8 mouse cellular contexts compared by ENCODE assay signal in genomic region chr7:120327220-120328073, GRCm38 (mm10). TPM values are rescaled to one million over a fixed set of nuclear protein-coding genes. Genes with fewer than 3 reads are reported as not detected.
DNase-seq lines count a peak whose midpoint lies in the region; ATAC-seq lines count a peak whose summit lies in the region.

No protein-coding gene starts in this region.

- H3K27me3 ChIP-seq in forebrain, embryonic 16.5 days (replicated peaks; ENCODE audit: control insufficient read depth, insufficient read depth, low read length): no peaks in the 10 kb centered on the region
- 0 out of 2 replicates have a peak, but pooled peaks cover 2% of the 10 kb centered on the region for H3K27me3 ChIP-seq in intestine, embryonic 16.5 days (replicated peaks; ENCODE audit: control insufficient read depth, insufficient read depth, low read length)
- H3K27me3 ChIP-seq in midbrain, embryonic 11.5 days (ENCODE audit: control insufficient read depth, insufficient read depth, low read length): no peaks in the 10 kb centered on the region

- peak; percentile 69 for DNase-seq in ES-CJ7 (ENCODE audit: low read depth, low spot score)
- peak; percentile 12 for DNase-seq in cerebellum, adult 11 months
- peak; percentile 22 to 59 for DNase-seq in left cerebral cortex, postnatal 25 days (ENCODE audit: low spot score in 2 of 2)
- DNase-seq in midbrain, embryonic 11.5 days (ENCODE audit: low spot score, missing footprints): peak; percentile 87
- peak; percentile 23 for DNase-seq in telencephalon, adult 2 months (ENCODE audit: low read depth, low spot score)

- H3K4me1 ChIP-seq in forebrain, embryonic 16.5 days (replicated peaks; ENCODE audit: control insufficient read depth, insufficient read depth, low read length): peaks cover 7% of the 10 kb centered on the region
- peaks cover 4% of the 10 kb centered on the region; the same call in 1 of the 2 replicates for H3K4me1 ChIP-seq in intestine, embryonic 16.5 days (ENCODE audit: control insufficient read depth, insufficient read depth, low read length)
- H3K4me1 ChIP-seq in midbrain, embryonic 11.5 days (ENCODE audit: control insufficient read depth, insufficient read depth, low read length): no peaks in the 10 kb centered on the region

- H3K4me2 ChIP-seq in forebrain, embryonic 16.5 days (ENCODE audit: low read length): peak overlapping the region; percentile 37
- peak overlapping the region; percentile 46 for H3K4me2 ChIP-seq in intestine, embryonic 16.5 days (ENCODE audit: low read depth, low read length)
- peak overlapping the region; percentile 52 for H3K4me2 ChIP-seq in midbrain, embryonic 11.5 days

- ATAC-seq in forebrain, embryonic 16.5 days: peak; percentile 58; the same call in 1 of the 2 replicates
- ATAC-seq in intestine, embryonic 16.5 days: peak; percentile 53
- ATAC-seq in midbrain, embryonic 11.5 days (ENCODE audit: low FRiP score): peak; percentile 43
- ATAC-seq in erythroid progenitor cell, adult 5-6 weeks (replicated peaks; ENCODE audit: low FRiP score, poor library complexity, severe bottlenecking): no peak

- intact Hi-C loops in left cerebral cortex, postnatal 25 days (cut with DNase I): loop anchor here (2.0 to 10.0 kb wide), 6 partner anchors 125 to 810 kb away; partner anchors contain the start of genes Abca14, Acsm5, Crym and Dnah3

- 12% methylated on average over 22 of the region's 22 CpGs for WGBS in forebrain, embryonic 16.5 days
- WGBS in intestine, embryonic 16.5 days: 18% methylated on average over 22 of the region's 22 CpGs
- 18% methylated on average over 22 of the region's 22 CpGs for WGBS in midbrain, embryonic 11.5 days

- H3K9me3 ChIP-seq in forebrain, embryonic 16.5 days (ENCODE audit: control insufficient read depth, low read length): no peaks in the 10 kb centered on the region
- H3K9me3 ChIP-seq in intestine, embryonic 16.5 days (ENCODE audit: control insufficient read depth, low read length): no peaks in the 10 kb centered on the region
- no peaks in the 10 kb centered on the region for H3K9me3 ChIP-seq in midbrain, embryonic 11.5 days (ENCODE audit: control insufficient read depth, low read length)

- no peak overlapping the region for H3K9ac ChIP-seq in forebrain, embryonic 16.5 days (replicated peaks; ENCODE audit: low read depth, low read length)
- H3K9ac ChIP-seq in intestine, embryonic 16.5 days (ENCODE audit: low read depth, low read length): 0 out of 2 replicates have a peak overlapping the region, but pooled peaks have one; percentile 6
- no peak overlapping the region for H3K9ac ChIP-seq in midbrain, embryonic 11.5 days (ENCODE audit: low read length)

- H3K27ac ChIP-seq in forebrain, embryonic 16.5 days (ENCODE audit: low read length): no peak overlapping the region
- H3K27ac ChIP-seq in intestine, embryonic 16.5 days (ENCODE audit: low read length): no peak overlapping the region
- H3K27ac ChIP-seq in midbrain, embryonic 11.5 days (ENCODE audit: low read depth, low read length): no peak overlapping the region

- peak overlapping the region; percentile 6; the same call in 1 of the 2 replicates for H3K4me3 ChIP-seq in forebrain, embryonic 16.5 days (replicated peaks; ENCODE audit: low read length)
- peak overlapping the region; percentile 14; the same call in 1 of the 2 replicates for H3K4me3 ChIP-seq in intestine, embryonic 16.5 days (ENCODE audit: low read length)
- H3K4me3 ChIP-seq in midbrain, embryonic 11.5 days (ENCODE audit: low read depth, low read length): peak overlapping the region; percentile 18

- H3K36me3 ChIP-seq in forebrain, embryonic 16.5 days (ENCODE audit: control insufficient read depth, insufficient read depth): no peaks in the 10 kb centered on the region
- H3K36me3 ChIP-seq in intestine, embryonic 16.5 days (ENCODE audit: control insufficient read depth, insufficient read depth, low read length): no peaks in the 10 kb centered on the region
- H3K36me3 ChIP-seq in midbrain, embryonic 11.5 days (ENCODE audit: control insufficient read depth, insufficient read depth, low read length): no peaks in the 10 kb centered on the region

RNA-seq across cellular contexts. Expression of gene Abca15, which starts 1.0 kb away (rescaled TPM):
- polyA plus RNA-seq in forebrain, embryonic 16.5 days (2015; fragmentation: Nextera tagmentation; extraction: Ambion mirVana): not detected in 2 replicates
- not detected in 2 replicates for polyA plus RNA-seq in intestine, embryonic 16.5 days (2015; fragmentation: Nextera tagmentation; extraction: Ambion mirVana)
- total RNA-seq in left cerebral cortex, postnatal 25 days (2021): not detected
- polyA plus RNA-seq in midbrain, embryonic 11.5 days (2014; fragmentation: Nextera tagmentation; extraction: Ambion mirVana): not detected in 2 replicates
- not detected in 2 replicates for total RNA-seq in erythroid progenitor cell, adult 5-6 weeks (2015; ENCODE audit: low replicate concordance)
- total RNA-seq in erythroid progenitor cell, adult 5-6 weeks (2017; ENCODE audit: low replicate concordance): not detected in 2 replicates

Comparison
In these comparisons a context has a peak if more than half of its experiments do, and no peak if none do; other contexts are left out.
1. DNase-seq: peak in every context shown above with its lines; median percentile 87 in midbrain, embryonic 11.5 days; 69 in ES-CJ7; 40 in left cerebral cortex, postnatal 25 days; 23 in telencephalon, adult 2 months; 12 in cerebellum, adult 11 months.